ENCODE assay signal across 8 mouse cellular contexts in the genomic region with DNA sequence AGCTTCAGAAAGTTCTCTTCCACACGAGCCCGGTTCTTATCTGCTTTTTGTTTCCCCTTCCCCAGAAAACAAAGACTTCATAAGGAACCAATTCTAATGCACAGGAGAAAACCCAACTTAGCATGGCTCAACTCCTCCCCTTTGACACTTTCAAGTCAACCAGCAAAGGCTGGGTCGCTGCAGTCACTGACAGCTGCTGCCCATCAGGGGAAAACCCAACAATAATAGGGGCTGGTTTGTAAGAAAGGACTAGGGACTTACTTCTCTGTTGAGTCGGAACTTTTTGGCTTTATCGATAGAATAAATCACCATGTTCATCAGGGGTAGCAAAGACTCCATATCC. TPM values are rescaled to one million over a fixed set of nuclear protein-coding genes. Genes with fewer than 3 reads are reported as not detected.
DNase-seq lines count a peak whose midpoint lies in the region; ATAC-seq lines count a peak whose summit lies in the region.

Strada (minus strand) TSS at position 46 of the 343 bp plus-strand sequence.

- ATAC-seq in heart, embryonic 11.5 days (replicated peaks; ENCODE audit: insufficient number of reproducible peaks, low FRiP score, low TSS enrichment), result no peak
- 0 out of 2 replicates have a peak, but pooled peaks have one; percentile 13 for ATAC-seq in common myeloid progenitor, adult 5-6 weeks (replicated peaks; ENCODE audit: low read depth, poor library complexity, severe bottlenecking)
- ATAC-seq in liver, embryonic 13.5 days (ENCODE audit: low read depth), result no peak

- no peak within 1 kb of the TSS for H3K9ac ChIP-seq in heart, embryonic 11.5 days (ENCODE audit: low read depth, low read length)
- 0 out of 2 replicates have a peak within 1 kb of the TSS, but pooled peaks have one; percentile 10 for H3K9ac ChIP-seq in liver, embryonic 13.5 days

- no peaks in the 10 kb centered on the region for H3K9me3 ChIP-seq in heart, embryonic 11.5 days (replicated peaks; ENCODE audit: control insufficient read depth, low read length)
- H3K9me3 ChIP-seq in hindbrain, embryonic 10.5 days, result no peaks in the 10 kb centered on the region
- H3K9me3 ChIP-seq in liver, embryonic 13.5 days (replicated peaks), result no peaks in the 10 kb centered on the region

- intact Hi-C loops in heart, postnatal 14 days (cut with DNase I), result no loop called here

- no peak within 1 kb of the TSS for H3K4me3 ChIP-seq in heart, embryonic 11.5 days (ENCODE audit: low read depth, low read length)
- H3K4me3 ChIP-seq in hindbrain, embryonic 10.5 days, result no peak within 1 kb of the TSS
- H3K4me3 ChIP-seq in liver, embryonic 13.5 days (replicated peaks), result no peak within 1 kb of the TSS

- no peak within 1 kb of the TSS for H3K4me2 ChIP-seq in heart, embryonic 11.5 days
- 0 out of 2 replicates have a peak within 1 kb of the TSS, but pooled peaks have one; percentile 15 for H3K4me2 ChIP-seq in liver, embryonic 13.5 days

- no peaks in the 10 kb centered on the region for H3K4me1 ChIP-seq in heart, embryonic 11.5 days (ENCODE audit: control insufficient read depth, insufficient read depth, low read length)
- no peaks in the 10 kb centered on the region for H3K4me1 ChIP-seq in hindbrain, embryonic 10.5 days (replicated peaks)
- peaks cover 37% of the 10 kb centered on the region for H3K4me1 ChIP-seq in liver, embryonic 13.5 days (replicated peaks)

- H3K27ac ChIP-seq in heart, embryonic 11.5 days (ENCODE audit: low read depth, low read length), result no peak within 1 kb of the TSS
- H3K27ac ChIP-seq in hindbrain, embryonic 10.5 days, result no peak within 1 kb of the TSS
- peak within 1 kb of the TSS; percentile 47 for H3K27ac ChIP-seq in liver, embryonic 13.5 days

- no peak for DNase-seq in heart, postnatal 14 days
- DNase-seq in A20 (ENCODE audit: low read depth, low spot score), result peak; percentile 59
- no peak for DNase-seq in hindbrain, embryonic 10.5 days (ENCODE audit: low spot score)
- DNase-seq in liver, embryonic 13.5 days, result no peak
- no peak for DNase-seq in right cerebral cortex, adult 2 months (ENCODE audit: low spot score in 2 of 2)
- no peak for DNase-seq in testis, postnatal 14 days (ENCODE audit: low spot score)

- peaks cover 39% of the 10 kb centered on the region for H3K36me3 ChIP-seq in heart, embryonic 11.5 days (ENCODE audit: control insufficient read depth, insufficient read depth, low read length)
- peaks cover 97% of the 10 kb centered on the region for H3K36me3 ChIP-seq in hindbrain, embryonic 10.5 days
- peaks cover 85% of the 10 kb centered on the region for H3K36me3 ChIP-seq in liver, embryonic 13.5 days

- 76% methylated on average over 5 of the region's 5 CpGs for WGBS in heart, embryonic 11.5 days (ENCODE audit: insufficient replicate concordance)
- WGBS in hindbrain, embryonic 10.5 days, result 82% methylated on average over 5 of the region's 5 CpGs
- WGBS in liver, embryonic 13.5 days (ENCODE audit: insufficient replicate concordance), result 43% methylated on average over 5 of the region's 5 CpGs

- H3K27me3 ChIP-seq in heart, embryonic 11.5 days (ENCODE audit: control insufficient read depth, insufficient read depth, low read length), result no peaks in the 10 kb centered on the region
- H3K27me3 ChIP-seq in hindbrain, embryonic 10.5 days (ENCODE audit: insufficient read depth, poor library complexity, severe bottlenecking), result no peaks in the 10 kb centered on the region
- H3K27me3 ChIP-seq in liver, embryonic 13.5 days, result no peaks in the 10 kb centered on the region

RNA-seq across cellular contexts. Expression of gene Strada, which starts in this region (rescaled TPM):
- polyA plus RNA-seq in heart, embryonic 11.5 days (2014; fragmentation: Nextera tagmentation; extraction: Ambion mirVana), result 22.4 and 26.6 TPM in 2 replicates
- 1 to 10 TPM; 8.7 TPM for total RNA-seq in heart, postnatal 14 days (2021)
- total RNA-seq in common myeloid progenitor, adult 5-6 weeks (2017), result 22.1 and 25.4 TPM in 2 replicates
- 37.8 and 46.0 TPM in 2 replicates for polyA plus RNA-seq in hindbrain, embryonic 10.5 days (2016; fragmentation: Nextera tagmentation; extraction: Ambion mirVana)
- polyA plus RNA-seq in liver, embryonic 13.5 days (2015; fragmentation: Nextera tagmentation; extraction: Ambion mirVana), result 9.4 and 10.5 TPM in 2 replicates
